Mouse (Mus musculus) thymus, postnatal 14 days (tissue): ENCODE results near the gene Cdca7.

Experiments
- DNase-seq: peaks from one replicate; pipeline ENCODE4 v3.0.0; 2021

Cdca7 gene

GRCm38 (mm10) chr2:72493039-72493438 lies 17.1 kb downstream of the Cdca7 start:
- peak; percentile 28 for DNase-seq

DNA sequence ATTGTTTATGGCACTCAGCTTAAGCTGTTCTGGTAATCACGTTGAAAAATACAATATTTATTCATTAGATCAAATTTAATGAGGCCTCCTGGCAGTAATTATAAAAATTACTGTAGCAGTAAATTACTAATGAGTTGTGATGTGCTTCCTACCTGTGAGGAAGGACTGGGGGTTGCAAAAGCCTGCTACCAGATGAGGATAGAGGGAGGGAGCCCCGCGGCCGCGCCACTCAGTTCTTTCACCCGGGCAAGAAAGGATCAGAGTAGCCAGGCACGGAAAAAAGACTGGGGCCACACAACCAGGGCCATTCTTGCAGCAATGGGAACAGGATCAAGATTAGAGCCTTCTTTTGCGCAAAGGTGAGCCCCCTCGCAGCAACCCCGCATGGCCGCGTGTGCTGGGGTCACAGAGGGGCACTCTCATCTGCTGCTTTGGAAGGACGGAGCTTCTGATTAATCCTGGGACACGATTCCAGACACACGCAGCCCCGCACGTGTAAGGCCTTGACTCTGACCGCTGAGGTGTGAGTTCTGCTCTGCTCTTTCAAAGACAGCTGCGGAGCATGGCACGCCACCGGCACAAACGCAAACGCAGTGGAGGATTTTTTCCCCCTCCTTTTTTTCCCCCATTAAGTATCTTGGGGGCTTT lies 23.2 kb downstream of the Cdca7 start:
- no peak for DNase-seq

- DNase-seq, result no peak
Measured at GRCm38 (mm10) chr2:72499782-72500411, 23.9 kb downstream of the Cdca7 start.

GRCm38 (mm10) chr2:72502041-72502813 lies 26.3 kb downstream of the Cdca7 start:
- DNase-seq, result no peak

GRCm38 (mm10) chr2:72503646-72504045 lies 27.7 kb downstream of the Cdca7 start:
- DNase-seq, result no peak

- DNase-seq, result no peak
Measured at GRCm38 (mm10) chr2:72507855-72508635, 32.1 kb downstream of the Cdca7 start.

- DNase-seq, result no peak
Measured at GRCm38 (mm10) chr2:72508891-72509290, 32.9 kb downstream of the Cdca7 start.

DNA sequence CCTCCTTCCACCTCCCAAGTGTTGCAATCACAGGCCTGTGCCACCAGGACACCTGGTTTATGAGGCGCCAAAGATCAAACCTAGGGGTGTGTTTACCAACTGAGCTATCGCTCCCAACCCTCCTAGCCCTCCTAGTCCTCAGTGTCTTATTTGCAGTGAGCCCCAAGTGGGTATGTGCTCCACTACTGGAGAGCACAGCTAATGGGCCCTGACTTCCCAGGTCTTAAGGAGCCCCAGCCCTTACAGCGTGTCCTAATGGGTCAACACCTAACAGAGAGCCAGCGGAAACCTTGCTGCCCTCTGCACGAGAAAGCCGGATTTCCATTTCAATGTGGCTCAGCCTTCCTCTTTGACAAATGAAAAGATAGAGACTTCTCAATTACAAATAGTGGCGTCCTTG lies 39.6 kb downstream of the Cdca7 start:
- DNase-seq, result no peak

DNA sequence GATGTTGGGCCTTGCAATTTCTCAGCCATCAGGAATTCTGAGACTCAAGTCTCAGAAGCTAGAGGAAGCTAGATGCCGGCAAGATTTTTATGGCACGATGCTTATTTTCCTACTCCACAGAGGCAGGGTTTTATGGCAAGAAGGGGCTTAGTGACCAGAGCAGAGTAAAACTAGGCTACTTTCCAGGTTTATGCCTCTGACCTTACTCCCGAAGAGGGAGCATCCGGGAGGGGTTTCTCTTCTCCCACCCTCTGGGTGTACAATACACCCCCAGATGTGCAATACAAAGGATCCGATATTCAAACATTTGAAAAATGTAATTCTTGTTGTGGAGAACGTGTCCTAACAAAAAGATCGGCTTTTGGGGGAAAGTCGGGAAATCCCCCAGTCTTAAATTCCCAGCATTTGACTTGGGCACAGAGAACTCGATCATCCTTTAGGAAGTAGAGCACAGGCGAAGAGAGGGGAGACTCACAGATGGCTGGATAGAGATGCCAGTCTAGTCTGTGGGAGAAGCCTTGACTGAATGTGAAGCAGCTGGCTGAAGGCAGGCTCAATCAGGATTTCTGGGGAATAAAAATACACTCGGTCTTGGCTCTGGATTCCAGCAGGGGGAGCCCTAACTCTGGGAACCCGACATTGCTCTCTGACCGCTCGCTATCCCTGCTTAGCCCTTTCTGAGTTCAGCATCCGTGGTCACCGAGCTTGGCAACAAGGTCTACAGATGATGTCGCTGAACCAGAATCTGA lies 40.2 kb downstream of the Cdca7 start:
- peak; percentile 48 for DNase-seq

- DNase-seq, result no peak
Measured at GRCm38 (mm10) chr2:72516720-72517089, 40.7 kb downstream of the Cdca7 start.

DNA sequence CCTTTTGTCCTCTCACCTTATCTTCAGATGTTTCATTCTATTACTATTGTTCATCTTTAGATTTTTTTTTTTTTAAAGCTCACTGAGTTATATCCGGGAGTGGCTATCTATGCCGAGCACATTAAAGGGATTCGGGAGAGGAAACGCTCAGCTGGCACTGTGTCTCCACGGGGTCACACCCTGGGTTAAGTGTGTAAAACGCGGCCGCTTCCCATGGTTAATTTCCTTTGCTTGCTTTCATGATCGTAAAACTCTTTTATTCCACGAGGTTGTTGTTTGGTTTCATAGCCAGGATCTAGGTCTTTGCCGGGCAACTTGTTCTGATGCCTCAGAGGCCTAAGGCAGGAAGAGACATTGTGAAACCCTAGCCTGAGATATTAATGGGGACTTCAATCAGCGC lies 48.1 kb downstream of the Cdca7 start:
- DNase-seq, result no peak

DNA sequence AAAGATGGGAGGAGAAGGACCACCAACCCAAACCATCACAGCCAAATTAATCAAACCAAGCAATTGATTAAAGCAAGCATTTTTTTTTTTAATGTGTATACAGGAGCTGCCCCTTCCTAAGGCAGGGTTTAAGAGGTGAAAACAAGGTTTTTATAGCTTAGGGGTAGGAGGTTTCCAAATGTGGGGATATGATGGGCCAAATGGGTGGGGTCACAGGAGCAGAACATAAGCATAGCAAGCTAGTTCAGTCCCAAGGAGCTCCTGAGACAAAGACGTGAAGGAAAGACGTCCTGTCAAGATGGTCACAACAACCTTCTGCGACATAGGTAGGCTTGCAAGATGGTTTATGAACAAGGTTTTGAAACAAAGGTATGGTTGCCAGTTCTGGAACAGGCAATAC lies 49.6 kb downstream of the Cdca7 start:
- DNase-seq, result no peak

DNA sequence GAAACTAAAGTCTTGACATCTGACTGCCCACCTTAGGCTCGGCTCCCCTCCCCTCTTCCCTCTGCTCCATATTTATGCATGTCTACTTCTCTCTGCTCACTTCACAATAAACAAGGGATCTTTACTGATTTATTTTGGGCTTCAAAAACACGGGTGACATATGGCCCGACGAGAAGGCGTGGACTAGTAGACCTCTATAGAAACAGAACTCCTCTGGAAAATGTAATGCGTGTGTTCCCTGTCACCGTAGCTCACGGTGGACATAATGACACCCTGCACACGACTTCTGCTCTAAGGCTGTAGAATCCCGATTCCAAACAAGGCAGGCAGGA lies 53.0 kb downstream of the Cdca7 start:
- no peak for DNase-seq

DNA sequence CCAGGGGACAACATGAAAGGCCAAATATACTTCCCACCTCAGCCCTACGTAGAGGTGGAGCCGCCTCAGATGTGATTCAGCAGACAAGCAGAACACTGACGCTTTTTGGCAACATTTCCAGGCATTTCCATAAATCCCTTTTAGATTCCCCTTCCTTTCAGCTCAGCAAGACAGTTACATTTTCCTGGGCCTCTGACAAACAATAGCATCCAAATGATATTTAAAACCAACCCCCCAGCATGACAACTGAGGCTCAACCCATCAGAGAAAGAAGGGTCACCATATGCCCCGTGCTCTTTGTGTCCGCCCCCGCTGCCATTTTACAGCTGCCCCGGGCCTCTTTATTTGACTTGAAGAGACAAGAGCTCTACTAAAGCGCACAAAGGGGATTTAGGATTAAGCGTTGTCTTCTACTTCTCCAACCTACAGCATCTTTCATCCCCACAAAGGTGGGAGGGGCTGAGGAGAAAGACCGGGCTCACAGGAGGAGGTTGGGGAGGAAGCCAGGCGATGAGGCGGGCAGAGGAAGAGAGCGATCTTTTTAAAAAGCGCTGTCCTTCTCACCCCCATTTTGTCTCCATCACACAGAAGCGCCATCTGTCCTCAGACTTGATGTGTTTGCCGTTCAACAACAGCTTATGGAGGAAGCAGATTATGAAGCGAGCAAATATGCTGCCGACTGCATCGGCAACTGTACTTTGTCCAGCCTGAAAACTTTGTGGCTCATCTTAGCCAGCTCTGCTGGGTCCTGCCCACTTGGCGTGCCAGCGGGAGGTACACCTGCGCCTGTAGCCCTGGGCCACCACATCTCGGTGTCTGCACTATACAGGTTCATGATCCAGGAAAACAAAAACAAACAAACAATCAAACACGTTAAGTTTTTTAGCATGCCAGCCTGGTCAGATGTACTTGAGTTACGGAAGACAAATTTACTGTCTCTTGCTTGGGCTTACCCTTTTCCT lies 53.7 kb downstream of the Cdca7 start:
- DNase-seq, result no peak

- DNase-seq, result no peak
Measured at GRCm38 (mm10) chr2:72535889-72536288, 59.9 kb downstream of the Cdca7 start.
